Mouse (Mus musculus): ENCODE results near the gene Onecut1. TPM values are rescaled to one million over a fixed set of nuclear protein-coding genes. Genes with fewer than 3 reads are reported as not detected.

The Onecut1 gene
- polyA plus RNA-seq, 1 experiment = 0.02 TPM

DNA sequence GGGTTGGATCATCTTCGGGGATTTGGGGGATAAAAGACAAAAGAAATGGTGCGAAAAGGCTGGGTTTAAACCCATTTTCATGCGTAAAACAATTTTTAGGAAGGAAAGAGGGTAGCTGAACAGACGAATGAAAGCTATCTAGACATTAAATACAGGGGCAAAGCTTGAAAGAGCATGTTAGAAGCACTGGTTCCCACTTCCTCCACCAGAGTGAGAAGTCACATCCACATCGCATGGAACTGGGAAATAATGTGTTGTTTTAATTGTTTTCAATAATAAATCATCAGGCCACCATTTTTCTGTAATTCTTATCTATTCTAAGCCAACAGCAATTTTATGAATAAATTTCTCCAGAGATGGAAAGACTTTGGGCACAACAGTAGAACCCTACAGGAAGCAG lies 3.6 kb upstream of the Onecut1 start:
- no peak for DNase-seq (ENCODE audit: extremely low spot score in 1 of 2, low spot score in 1 of 2)

DNA sequence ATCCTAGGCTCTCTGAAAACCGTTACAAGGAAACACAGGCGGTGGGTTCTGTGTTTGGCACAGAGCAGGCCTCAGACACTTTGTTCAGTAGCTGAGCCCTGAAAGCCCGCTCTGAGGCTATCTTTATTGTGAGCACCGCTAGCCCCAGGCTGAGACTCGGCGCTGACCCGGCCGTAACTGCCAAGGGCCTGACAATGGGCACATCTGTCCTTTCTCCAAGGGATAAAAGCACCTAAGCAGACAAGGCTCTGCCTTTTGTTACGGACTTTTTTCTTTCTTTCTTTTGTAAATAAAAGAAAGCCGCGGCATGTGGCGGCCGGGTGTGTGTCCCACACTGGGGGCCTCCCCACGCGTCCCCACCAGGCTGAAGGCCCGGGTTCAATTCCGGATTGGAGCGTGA lies 1.3 kb upstream of the Onecut1 start:
- DNase-seq (ENCODE audit: extremely low spot score in 1 of 2, low spot score in 1 of 2) = no peak

DNA sequence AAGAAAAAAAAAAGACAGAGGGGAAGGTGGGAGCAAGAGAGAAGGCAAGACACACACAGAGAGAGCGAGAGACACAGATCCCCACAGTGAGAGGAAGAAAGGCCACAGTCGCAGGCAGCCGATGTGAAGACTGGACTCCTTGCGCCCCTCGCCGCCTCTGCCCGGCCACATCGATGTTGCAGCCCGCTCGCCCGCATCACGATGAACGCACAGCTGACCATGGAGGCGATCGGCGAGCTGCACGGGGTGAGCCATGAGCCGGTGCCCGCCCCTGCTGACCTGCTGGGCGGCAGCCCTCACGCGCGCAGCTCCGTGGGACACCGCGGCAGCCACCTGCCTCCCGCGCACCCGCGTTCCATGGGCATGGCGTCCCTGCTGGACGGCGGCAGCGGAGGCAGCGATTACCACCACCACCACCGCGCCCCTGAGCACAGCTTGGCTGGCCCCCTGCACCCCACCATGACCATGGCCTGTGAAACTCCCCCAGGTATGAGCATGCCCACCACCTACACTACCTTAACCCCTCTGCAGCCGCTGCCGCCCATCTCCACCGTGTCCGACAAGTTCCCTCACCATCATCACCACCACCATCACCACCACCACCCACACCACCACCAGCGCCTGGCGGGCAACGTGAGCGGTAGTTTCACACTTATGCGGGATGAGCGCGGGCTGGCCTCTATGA lies 517 bp downstream of the Onecut1 start:
- DNase-seq (ENCODE audit: extremely low spot score in 1 of 2, low spot score in 1 of 2) = no peak

DNA sequence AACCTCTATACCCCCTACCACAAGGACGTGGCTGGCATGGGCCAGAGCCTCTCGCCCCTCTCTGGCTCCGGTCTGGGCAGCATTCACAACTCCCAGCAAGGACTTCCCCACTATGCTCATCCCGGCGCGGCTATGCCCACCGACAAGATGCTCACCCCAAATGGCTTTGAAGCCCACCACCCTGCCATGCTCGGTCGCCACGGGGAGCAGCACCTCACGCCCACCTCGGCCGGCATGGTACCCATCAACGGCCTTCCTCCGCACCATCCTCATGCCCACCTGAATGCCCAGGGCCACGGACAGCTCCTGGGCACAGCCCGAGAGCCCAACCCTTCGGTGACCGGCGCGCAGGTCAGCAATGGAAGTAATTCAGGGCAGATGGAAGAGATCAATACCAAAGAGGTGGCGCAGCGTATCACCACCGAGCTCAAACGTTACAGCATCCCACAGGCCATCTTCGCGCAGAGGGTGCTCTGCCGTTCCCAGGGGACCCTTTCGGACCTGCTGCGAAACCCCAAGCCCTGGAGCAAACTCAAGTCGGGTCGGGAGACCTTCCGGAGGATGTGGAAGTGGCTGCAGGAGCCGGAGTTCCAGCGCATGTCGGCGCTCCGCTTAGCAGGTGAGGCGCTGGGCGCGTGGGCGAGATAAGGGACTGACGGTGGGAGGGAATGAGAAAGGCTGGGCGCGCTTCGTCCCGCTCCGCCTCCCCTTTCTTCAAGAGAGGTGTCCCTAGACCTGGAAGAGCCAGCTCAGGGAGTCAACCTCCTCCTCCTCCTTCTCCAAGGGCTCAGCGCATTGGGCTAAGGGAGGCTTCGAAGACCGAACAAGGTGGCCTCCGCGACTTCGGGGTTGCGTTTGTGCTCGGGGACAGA lies 1.3 kb downstream of the Onecut1 start:
- DNase-seq (ENCODE audit: extremely low spot score in 1 of 2, low spot score in 1 of 2) = no peak

DNA sequence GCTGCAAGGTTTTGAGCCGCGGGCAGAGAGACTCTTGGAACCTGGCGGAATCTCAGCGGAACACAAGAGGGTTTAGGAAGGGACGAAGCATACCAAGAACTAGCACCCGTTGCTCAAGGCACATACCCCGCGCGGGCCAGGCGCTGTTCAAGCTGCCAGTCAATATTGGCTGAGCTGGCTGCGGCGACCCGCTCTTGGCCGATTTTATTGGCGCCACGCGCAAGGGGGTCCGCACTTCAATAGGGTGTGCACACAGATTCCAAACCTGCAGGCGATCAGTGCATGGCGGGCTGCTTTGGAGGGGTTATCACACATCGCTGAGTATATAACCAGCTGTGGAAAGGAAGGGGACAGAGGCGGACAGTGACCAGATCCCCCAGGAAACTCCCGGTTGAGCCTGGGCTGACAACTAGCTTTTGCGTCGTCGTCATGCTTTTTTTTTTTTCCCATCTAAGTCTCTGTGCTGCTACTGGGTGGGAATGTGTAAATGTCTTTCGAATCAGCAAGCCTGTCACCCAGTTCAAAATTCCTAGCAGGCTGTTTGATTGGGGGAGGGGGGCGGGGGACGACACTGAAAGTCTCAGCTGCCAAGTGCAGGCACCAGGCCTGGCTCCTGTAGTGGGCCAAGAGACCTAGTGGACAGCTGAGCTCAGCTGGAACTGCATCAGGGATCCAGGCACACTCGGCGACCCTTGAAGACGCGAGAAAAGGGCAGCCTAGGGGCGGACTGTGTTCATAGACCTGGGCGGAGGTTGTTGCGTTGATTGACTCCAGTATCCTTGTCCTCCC lies 2.1 kb downstream of the Onecut1 start:
- DNase-seq (ENCODE audit: extremely low spot score in 1 of 2, low spot score in 1 of 2) = no peak

DNA sequence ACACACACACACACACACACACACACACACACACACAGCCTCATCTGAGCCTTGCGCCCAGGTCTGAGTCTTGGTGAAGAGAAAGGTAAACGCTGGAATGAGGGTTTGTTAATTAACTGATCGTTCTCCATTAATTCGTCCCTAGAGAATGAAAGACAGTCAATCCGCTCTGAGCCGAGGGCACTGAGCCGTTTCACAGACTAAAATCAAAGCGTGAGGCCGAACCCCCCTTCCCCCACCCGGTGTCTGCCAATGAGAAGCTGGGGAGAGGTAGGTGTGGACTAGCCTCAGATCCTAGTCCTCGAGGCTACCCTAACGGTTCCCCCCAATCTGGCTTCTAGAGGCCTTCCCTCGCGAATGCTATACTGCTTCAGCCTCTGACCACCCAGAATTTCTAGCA lies 2.8 kb downstream of the Onecut1 start:
- DNase-seq (ENCODE audit: extremely low spot score in 1 of 2, low spot score in 1 of 2) = no peak

DNA sequence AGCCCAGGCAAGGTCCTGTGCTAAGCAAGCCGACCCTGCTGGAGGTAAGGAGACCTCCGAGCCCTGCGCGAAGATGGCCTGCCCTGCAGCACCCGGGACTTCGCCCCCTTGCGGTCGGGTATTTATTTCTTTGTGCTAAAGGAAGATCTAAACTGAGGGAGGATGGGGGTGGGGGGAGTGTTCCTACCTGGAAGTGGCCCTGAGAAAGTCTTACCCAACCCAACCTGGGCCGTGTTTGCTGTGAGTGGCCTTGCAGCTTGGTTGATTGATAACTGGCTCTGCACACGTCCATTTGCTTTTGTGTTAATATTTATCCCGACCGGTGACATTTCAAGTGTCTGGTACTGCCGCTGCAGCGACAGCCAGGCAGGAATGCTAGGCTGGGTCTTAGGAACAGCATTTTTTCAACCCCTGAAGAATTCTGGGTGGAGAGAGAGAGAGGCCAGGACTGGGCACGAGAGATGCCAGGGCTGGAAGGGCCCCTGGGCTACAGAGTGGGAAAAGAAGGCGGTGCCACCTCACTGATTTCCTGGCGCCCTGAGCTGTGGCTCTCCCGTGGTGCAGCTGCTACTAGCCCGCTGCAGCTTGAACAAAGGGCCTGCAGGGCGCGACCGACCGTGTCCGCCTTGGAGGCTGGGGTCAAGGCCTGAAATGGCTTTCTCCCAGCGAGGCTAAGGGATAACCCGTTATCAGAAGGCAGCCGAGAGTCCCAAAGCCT lies 5.0 kb downstream of the Onecut1 start:
- DNase-seq (ENCODE audit: extremely low spot score in 1 of 2, low spot score in 1 of 2) = no peak

DNA sequence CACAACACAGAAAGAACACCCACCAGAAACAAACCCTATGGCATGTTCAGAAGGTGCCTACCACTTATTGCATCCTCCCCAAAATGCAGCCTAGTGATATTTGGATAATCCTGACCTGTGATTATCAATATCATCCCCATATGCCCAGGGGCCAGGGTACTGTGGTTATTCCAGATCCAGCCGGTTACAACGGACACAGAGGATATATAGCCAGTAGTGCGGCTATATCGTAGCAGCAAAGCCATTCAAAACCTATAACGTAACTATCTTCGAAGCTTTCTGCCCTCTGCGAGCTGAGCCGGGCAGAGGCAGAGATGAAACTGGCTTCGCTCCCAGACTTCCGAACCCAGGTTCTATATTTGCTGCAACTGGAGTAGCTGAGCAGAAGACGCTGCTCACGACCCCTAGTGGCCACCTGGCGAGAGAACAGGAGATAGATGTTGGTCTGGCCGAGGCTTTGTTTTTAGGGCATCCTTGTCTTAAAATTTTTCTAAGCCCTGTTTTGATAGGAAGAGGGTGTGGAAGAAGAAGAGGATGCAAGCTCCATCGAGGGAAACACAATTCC lies 6.0 kb downstream of the Onecut1 start:
- DNase-seq (ENCODE audit: extremely low spot score in 1 of 2, low spot score in 1 of 2) = peak; percentile 13 to 76

DNA sequence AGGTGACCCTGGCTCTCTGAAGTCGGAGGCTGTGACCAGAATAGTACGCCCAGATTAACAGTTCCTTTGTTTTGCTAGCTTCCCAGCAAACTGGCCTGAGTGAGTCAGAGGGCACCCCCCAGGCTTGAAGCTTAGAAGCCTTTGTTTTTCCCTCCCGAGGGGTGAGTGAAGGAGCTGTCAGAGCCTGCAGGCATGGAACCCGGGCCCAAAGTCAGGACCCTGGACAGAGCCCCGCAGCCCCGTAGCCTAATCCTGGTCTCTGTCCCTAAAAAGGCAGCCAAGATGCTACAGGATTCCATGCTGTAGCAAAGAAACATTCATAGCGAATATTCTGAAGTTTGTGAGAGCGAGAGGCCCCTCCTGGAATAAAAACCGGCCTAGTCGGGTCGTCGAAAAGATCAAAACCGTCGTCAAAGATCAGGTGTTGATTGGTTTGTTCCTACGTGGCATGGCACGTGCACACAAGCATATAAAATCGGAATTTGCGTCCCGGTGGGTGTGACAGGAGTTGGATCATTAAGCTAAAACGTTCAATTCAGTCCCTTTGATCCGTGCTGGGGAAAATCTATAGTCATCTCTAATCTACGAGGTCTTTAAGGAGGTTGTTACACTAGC lies 6.7 kb downstream of the Onecut1 start:
- DNase-seq (ENCODE audit: extremely low spot score in 1 of 2, low spot score in 1 of 2) = no peak

DNA sequence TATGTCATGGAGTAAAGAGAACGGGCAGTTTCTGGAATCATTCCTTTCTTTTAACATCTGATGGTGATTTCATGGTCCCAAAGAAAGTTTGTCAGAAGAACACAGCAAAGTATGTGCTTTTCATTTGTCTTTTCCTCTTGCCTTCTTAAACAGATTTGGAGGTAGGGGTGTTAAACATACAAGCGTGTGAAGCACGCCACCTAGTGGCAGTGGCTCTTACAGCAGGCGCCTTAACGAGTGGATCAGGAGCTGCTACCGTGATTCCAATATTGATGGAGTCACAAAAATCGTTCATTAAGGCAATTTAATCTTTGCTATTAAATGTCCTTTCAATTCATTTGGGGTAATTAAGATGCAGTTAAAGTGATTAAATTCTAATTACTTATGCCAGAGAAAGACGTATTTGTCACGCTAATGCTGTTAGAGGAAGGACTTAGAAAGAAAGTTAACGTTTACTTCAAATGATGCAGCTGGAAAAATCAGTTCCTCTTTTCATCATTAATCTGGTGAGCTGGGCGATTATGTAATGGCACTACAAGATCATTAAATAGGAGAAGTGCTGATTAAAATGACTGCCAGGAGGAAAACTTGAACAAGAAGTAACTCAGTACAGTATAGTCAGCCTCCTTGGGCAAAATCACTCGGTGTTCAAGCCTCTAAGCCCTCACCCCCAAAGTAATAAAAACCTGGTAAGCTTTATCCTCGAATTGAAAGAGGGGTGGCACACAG lies 9.4 kb downstream of the Onecut1 start:
- peak; percentile 41 to 94 for DNase-seq (ENCODE audit: extremely low spot score in 1 of 2, low spot score in 1 of 2)

DNA sequence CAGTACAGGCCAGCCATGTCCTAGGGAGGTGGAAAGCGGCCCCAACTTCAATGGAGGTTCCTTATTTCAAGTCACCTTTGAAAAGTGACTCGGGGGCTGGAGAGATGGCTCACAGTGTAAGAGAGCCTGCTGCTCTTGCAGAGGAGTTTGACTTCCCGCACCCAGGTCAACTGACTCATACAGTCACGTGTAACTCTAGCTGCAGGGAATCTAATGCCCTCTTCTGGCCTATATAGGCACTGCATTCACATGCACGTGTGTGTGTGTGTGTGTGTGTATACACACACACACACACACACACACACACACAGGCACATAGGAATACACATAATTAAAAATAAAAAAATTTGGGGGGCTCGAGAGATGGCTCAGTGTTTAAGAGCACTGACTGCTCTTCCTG lies 14.6 kb downstream of the Onecut1 start:
- DNase-seq (ENCODE audit: extremely low spot score in 1 of 2, low spot score in 1 of 2) = no peak

DNA sequence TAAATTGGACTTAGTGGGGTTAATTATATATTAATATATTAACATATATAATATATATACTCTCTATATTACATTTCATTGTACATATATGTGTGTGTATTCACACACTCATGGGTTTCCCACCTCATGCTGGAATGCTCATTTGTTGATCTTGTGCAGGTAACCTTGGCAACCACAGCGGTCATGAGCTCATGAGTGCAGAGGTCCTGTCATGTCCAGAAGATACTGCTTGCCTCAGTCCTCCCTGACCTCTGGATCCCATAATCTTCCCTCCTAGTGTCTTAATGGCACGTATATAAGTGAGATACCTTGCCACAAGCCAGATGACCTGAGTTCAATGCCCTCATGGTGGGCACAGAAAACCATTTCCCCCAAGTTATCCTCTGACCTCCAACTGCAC lies 16.0 kb downstream of the Onecut1 start:
- no peak for DNase-seq (ENCODE audit: extremely low spot score in 1 of 2, low spot score in 1 of 2)

DNA sequence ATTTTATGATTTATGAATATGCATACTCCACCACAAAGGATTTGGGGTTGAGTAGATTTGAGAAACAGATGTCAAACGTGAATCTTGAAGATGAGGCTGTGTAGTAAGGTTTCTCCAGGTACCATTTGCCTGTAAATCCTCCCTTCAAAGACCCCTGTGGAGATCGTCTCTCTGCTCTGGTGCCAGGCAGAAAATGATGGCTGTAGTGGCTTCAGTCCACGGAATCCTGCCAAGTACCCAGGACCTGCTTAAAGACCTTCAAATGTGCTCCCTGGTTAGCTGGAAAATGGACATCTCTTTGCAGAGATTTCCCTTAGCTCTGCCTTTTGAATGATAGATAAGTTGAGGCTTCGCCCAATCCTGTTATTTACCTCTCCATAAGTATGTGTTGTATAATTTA lies 26.1 kb downstream of the Onecut1 start:
- DNase-seq (ENCODE audit: extremely low spot score in 1 of 2, low spot score in 1 of 2) = no peak

DNA sequence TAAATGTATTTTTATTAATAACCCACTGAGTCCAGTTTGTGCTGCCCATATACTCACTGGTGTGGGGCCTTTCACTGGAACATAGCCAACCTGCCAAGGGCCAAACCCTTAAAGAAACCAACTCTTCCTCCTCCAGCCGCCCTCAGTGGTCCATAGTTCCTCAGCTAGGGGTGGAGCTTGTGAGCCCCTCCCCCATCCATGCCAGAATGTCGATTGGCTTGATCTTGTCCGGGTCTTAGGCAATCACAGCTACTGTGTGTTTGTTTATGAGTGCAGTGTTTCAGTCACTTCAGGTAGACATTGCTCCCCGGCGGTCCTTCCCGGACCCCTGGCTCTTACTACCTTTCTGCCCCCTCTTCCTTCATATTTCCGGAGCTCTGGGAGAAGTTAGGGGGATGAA lies 35.0 kb downstream of the Onecut1 start:
- DNase-seq (ENCODE audit: extremely low spot score in 1 of 2, low spot score in 1 of 2) = no peak

DNA sequence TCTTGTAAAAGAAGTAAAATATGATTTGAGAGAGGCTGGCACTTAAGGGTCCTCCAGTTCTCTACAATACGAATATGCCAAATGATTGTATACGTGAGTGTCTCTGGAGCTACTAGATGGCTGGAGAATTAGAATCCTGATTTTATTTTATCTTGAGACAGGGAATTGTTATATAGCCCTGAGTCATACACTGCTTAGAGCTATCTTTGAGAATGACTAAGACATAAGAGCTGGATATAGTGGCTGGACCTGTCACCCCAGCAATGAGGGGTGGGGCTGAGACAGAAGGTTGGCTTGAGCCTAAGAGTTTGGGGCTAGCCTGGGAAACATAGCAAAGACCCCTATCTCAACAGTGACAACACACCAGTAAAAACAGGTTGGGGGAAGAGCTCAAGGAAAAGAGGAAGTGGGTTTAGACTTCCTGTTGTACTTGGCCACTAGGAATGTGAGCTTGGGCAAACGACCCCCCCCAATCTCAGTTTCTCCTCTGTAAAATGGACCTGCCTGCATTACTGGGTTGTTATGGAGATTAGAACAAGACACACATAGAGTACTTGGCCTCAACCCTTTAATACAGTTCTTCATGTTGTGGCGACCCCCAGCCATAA lies 35.8 kb downstream of the Onecut1 start:
- DNase-seq (ENCODE audit: extremely low spot score in 1 of 2, low spot score in 1 of 2) = no peak

DNA sequence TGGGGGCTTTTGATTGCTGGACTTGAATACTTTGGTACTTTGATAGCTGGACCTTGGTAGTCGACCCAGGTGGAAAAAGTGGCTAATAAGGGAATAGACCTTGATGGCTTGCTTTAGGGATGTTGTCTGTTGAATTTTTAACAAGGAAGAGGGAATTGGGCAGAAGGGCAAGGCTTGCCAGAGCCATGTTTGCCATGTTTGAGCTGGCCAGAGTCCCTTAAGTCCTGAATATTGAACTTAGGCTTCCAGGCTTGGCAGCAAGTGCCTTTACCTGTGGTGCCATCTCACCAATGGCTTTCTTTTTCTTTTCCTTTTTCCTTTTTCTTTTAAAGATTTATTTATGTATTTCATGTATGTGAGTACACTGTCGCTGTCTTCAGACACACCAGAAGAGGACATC lies 38.4 kb downstream of the Onecut1 start:
- DNase-seq (ENCODE audit: extremely low spot score in 1 of 2, low spot score in 1 of 2) = no peak

DNA sequence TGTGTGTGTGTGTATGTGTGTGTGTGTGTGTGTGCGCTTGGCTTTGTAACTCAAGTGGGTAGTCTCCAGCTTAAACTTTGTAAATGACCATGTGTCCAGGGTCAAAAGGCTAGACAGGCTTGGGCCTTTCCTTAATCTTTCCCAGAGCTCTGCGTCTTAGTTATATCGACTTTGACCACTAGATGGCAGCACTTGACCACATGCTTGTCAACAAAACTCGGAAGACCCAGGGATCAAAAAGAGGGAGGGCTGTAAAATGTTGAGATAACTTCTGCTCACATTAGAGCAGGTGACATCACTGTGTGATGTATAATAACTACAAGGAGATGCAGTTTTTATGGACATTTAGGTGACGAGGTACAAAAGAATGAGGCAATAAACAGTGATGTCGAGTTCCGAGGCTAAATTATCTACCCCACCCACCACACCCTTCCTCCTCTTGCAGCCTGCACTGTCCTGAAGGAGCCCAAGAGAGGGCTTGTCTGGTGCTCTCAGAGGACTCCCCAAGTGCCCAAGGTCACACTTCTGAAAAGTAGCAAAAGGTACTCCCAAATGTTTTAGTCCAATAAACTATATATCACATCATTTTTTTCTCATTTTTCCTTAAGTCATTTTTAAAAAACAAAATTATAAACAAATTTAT lies 43.3 kb downstream of the Onecut1 start:
- peak; percentile 36 to 91 for DNase-seq (ENCODE audit: extremely low spot score in 1 of 2, low spot score in 1 of 2)

DNA sequence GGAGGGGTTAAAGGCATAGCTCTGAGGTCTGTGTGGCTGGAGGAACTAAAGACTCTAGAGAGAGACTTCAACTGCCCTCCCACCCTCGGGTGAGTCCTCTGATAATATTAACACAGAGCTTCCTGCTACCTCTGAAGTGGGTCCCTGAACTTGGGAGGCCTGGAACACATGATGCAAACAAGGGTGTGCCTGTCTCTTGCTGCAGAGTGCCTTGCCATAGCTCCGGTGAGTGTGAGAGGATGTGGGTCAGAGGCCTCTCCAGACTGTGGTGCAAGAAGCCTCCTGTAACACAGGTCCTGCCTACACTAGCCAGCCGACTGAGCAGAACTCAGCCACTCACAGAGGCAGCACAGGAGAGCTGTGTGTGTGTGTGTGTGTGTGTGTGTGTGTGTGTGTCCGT lies 45.2 kb downstream of the Onecut1 start:
- DNase-seq (ENCODE audit: extremely low spot score in 1 of 2, low spot score in 1 of 2) = no peak

Data from frontal cortex, adult 2 months (tissue).